Mouse (Mus musculus): ENCODE data around the gene Zfp334. TPM values are rescaled to one million over a fixed set of nuclear protein-coding genes. Genes with fewer than 3 reads are reported as not detected.
A peak's percentile ranks its signal among the peaks of the same experiment; 100 is the strongest.

The Zfp334 gene
- 9.7 and 10.1 TPM in 2 replicates for polyA plus RNA-seq (2012; rRNA removed)

DNA sequence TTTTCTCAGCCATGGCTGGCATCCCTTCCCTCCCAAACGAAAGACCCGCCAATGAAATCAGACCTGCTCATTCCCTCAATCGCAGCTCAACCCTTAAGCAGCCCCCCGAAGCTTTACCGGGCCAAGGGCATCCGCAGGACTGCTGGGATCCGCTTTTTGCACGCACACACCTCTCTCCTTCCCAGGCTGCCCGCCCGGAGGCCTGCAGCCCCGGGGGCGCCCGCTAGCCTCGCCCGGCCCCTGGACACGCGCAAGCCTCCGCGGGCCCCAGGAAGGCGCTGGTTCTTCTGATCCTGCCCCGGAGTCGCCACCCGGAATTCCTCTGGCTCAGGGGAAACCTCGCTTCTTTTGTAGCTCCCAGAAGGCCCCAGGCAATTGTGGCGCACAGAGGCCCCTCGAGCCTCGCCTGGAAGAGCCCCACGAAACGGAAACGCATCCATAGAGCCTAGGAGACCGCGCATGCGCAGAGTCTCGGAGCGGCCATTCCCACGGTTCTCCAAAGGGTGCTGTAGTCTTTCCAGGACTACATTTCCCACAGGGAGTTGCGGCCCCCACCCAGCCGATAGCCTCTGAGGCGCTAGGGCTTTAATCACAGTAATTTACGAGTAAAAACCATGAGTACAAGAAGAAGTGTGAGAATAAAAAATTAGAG is at the start of gene Zfp334:
Gene Zfp334 (minus strand): TSS at position 416 of the 652 bp plus-strand sequence.
- DNase-seq (ENCODE audit: extremely low spot score in 1 of 2, low spot score in 1 of 2), result peak; percentile 92 to 98

- DNase-seq (ENCODE audit: extremely low spot score in 1 of 2, low spot score in 1 of 2), result no peak
These were observed 40.6 kb upstream of the Zfp334 start for GRCm38 (mm10) chr2:165428694-165429093.

- DNase-seq (ENCODE audit: extremely low spot score in 1 of 2, low spot score in 1 of 2), result no peak
These were observed 32.1 kb upstream of the Zfp334 start for GRCm38 (mm10) chr2:165420195-165420594.

GRCm38 (mm10) chr2:165419670-165420111 is 31.6 kb upstream of the Zfp334 start:
- DNase-seq (ENCODE audit: extremely low spot score in 1 of 2, low spot score in 1 of 2), result peak in 1 of 2 experiments; percentile 49

- no peak for DNase-seq (ENCODE audit: extremely low spot score in 1 of 2, low spot score in 1 of 2)
These were observed 30.5 kb upstream of the Zfp334 start for GRCm38 (mm10) chr2:165418577-165418976.

GRCm38 (mm10) chr2:165417291-165417690 is 29.2 kb upstream of the Zfp334 start:
- DNase-seq (ENCODE audit: extremely low spot score in 1 of 2, low spot score in 1 of 2), result peak; percentile 44 to 81

DNA sequence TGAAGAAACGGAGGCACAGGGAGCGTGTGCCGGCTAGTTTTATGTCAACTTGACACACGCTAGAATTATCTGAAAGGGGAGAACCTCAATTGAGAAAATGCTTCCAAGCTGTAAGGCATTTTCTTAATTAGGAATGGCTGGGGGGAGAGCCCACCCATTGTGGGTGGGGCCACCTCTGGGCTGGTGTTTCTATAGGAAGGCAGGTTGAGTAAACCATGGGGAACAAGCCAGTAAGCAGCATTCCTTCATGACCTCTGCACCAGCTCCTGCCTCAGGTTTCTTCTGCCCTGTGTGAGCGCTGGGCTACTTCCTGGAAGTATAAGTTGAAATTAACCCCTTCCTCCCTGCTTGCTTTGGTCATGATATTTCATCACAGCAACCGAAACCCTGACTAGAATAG is 27.7 kb upstream of the Zfp334 start:
- no peak for DNase-seq (ENCODE audit: extremely low spot score in 1 of 2, low spot score in 1 of 2)

DNA sequence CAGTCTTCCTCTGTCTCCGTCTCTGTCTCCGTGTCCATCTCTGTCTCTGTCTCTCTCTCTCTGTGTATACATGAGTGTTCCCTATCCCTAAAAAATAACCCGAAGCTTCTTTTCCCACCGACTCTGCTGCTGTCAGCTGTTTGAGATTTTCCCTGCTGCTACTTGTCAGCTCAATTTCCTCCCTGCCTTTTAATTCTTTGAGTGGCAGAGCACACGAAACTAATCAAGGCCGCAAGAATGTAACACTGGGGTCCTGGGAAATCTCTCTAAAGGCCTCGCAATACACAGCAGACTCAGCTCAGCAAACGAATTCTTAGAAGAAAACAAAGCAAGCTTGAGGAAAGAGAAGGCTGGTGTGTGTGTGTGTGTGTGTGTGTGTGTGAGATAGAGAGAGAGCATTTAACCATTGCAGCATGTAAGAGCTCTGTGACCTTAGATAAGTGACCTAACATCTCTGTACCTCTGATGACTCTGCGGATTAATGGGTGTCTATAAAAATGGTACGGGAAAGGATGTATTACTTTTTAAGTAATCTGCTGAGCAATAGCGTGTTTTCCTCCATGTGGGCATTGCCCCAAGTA is 27.2 kb upstream of the Zfp334 start:
- DNase-seq (ENCODE audit: extremely low spot score in 1 of 2, low spot score in 1 of 2), result no peak

DNA sequence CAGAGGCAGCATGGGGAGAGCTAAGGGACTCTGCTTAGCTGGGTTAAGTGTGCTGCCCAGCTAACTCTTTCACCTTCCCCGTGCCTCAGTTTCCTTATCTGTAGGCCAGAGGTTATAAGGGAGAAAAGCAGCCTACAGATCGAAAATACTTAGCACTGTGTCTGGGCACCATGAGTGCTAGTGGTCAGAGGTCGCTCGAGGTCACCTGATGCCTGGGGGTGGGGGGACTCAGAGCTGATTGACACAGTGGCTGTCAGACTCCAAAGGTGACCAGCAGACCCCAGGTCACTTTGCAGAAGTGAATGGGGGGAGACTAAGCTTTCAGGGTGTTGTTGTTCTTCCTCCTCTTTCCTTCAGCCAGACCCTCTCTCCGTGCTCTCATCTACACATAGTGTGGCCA is 26.3 kb upstream of the Zfp334 start:
- DNase-seq (ENCODE audit: extremely low spot score in 1 of 2, low spot score in 1 of 2), result no peak

DNA sequence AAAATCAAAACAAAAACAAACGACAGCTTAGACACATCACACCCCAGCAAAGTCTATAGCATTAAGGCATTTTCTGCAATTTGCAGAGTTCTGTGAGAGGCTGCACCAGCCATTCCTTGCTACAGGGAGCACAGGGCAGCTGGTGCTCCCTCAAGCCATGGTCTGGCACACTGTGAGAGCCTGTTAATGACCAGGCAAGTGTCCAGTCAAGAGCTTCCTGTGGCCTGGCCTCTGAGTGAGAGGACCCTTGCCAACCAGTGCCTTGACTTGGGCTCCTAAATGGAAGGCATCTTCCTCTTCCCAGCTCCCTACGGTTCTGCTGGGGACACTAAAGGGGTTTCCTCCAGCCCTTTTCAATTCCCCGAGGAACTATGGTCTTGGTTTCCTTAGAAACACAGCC is 25.8 kb upstream of the Zfp334 start:
- no peak for DNase-seq (ENCODE audit: extremely low spot score in 1 of 2, low spot score in 1 of 2)

GRCm38 (mm10) chr2:165407700-165408301 is 19.7 kb upstream of the Zfp334 start:
- DNase-seq (ENCODE audit: extremely low spot score in 1 of 2, low spot score in 1 of 2), result peak in 1 of 2 experiments; percentile 92

- peak; percentile 62 to 82 for DNase-seq (ENCODE audit: extremely low spot score in 1 of 2, low spot score in 1 of 2)
These were observed 17.3 kb upstream of the Zfp334 start for GRCm38 (mm10) chr2:165405351-165405750.

- no peak for DNase-seq (ENCODE audit: extremely low spot score in 1 of 2, low spot score in 1 of 2)
These were observed 16.9 kb upstream of the Zfp334 start for GRCm38 (mm10) chr2:165404951-165405350.

- no peak for DNase-seq (ENCODE audit: extremely low spot score in 1 of 2, low spot score in 1 of 2)
These were observed 10.2 kb upstream of the Zfp334 start for GRCm38 (mm10) chr2:165398164-165398785.

- DNase-seq (ENCODE audit: extremely low spot score in 1 of 2, low spot score in 1 of 2), result no peak
These were observed 9.6 kb upstream of the Zfp334 start for GRCm38 (mm10) chr2:165397502-165398163.

GRCm38 (mm10) chr2:165396831-165397501 is 8.9 kb upstream of the Zfp334 start:
- no peak for DNase-seq (ENCODE audit: extremely low spot score in 1 of 2, low spot score in 1 of 2)

- peak in 1 of 2 experiments; percentile 44 for DNase-seq (ENCODE audit: extremely low spot score in 1 of 2, low spot score in 1 of 2)
These were observed 4.1 kb upstream of the Zfp334 start for GRCm38 (mm10) chr2:165392156-165392555.

GRCm38 (mm10) chr2:165391561-165391960 is 3.5 kb upstream of the Zfp334 start:
- DNase-seq (ENCODE audit: extremely low spot score in 1 of 2, low spot score in 1 of 2), result peak in 1 of 2 experiments; percentile 78

DNA sequence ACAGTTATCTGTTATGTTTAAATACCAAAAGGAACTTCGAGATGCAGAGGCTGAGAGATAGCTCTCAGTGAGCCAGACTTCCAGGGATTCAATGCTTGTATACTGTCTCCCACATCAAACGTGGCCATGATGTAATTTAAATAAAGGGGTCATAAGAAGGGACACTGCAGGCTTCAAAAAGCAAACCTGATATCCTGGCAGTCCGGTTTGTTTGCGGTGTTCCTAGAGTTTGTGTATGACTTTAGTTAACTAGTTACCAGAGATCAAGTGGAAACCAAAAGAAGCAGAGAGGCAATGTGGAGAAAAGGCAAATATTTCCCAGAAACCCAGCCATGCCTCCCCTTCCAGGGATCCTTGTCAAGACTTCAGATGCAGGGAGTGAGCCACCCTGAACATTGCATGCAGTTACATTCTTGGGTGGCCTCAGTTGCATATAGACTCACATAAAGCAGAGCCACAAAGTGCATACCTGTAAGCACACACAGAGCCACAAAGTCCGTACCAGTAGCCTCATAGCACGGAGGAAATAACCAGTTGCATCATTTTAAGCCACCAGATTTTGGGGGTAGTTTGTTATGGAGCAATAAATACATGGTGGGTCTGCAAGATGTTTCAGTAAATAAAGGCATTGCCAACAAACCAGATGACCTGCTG is 1.4 kb upstream of the Zfp334 start:
- no peak for DNase-seq (ENCODE audit: extremely low spot score in 1 of 2, low spot score in 1 of 2)

DNA sequence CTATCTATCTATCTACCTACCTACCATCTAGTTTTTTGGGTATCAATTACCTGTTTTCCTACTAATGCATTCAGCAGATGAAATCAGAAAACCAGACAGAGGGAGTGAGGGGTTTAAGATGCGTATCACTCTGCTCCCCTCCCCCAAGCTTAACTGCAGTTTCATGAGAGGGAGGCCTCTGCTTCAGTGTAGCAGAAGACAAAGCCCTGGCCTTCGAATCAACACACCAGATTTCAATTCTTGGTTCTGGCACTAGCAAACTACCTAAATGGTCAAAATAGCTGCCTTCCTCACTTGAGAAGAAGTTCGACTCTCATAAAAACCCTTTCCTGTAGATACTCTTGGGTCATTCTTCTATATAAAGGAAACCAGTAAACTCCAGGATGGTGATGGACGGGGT is 689 bp downstream of the Zfp334 start:
- DNase-seq (ENCODE audit: extremely low spot score in 1 of 2, low spot score in 1 of 2), result no peak

Data from frontal cortex, adult 2 months (tissue).